Comparison of ENCODE assay signal across 9 mouse cellular contexts in the genomic region with DNA sequence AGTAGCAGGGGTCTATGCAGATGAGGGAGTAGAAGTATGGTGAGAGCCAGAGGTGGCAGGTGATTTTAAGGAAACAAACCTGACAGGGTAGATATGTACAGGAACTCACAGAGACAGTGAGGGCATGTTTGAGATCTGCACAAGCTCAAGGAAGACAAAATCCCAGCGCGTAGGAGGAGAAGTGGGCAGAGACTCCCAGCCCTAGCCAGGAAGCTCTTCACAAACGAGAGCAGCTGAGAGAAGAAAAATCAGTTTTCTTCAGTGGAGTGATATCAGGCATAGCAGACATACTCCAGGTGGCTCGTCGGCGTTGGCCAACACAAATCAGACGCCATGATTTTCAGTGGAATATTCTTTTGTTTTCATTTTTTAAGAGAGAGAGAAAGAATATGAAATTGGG. TPM values are rescaled to one million over a fixed set of nuclear protein-coding genes. Genes with fewer than 3 reads are reported as not detected.
"Had no signal": no experiment of that assay in that cellular context is flagged by ENCODE, and none has a peak within 500 bp of the region (broad histone marks: within the 10 kb centered on the region; RNA-seq: fewer than 3 reads in every experiment).

No protein-coding gene starts in this region.

- DNase-seq: lung, adult 18-20 months; lung, embryonic 14.5 days; lung, postnatal 10 days; lung, postnatal 4 days; midbrain, embryonic 14.5 days; thymus, adult 18-20 months; thymus, postnatal 14 days; thymus, postnatal 36 days had no signal

RNA-seq across cellular contexts. Expression of a gene that starts 8.7 kb away (rescaled TPM):
- total RNA-seq: monocyte, adult 5-6 weeks had no signal
